Mouse (Mus musculus): ENCODE results near the gene Tcf7l2. TPM values are rescaled to one million over a fixed set of nuclear protein-coding genes. Genes with fewer than 3 reads are reported as not detected.
A peak's percentile ranks its signal among the peaks of the same experiment; 100 is the strongest.

Tcf7l2 gene
- polyA plus RNA-seq, 1 experiment from 2014 or later = 76.8 TPM

- no peaks in the 10 kb centered on the region for H3K27me3 ChIP-seq (ENCODE audit: control insufficient read depth, insufficient read depth, low read length)
- 0 out of 2 replicates have a peak, but pooled peaks have one; percentile 37 for ATAC-seq (ENCODE audit: insufficient read depth, low FRiP score)
- no peaks in the 10 kb centered on the region for H3K36me3 ChIP-seq (ENCODE audit: control insufficient read depth, insufficient read depth, low read length)
- H3K4me1 ChIP-seq (ENCODE audit: control insufficient read depth, insufficient read depth, low read length) = peaks cover 13% of the 10 kb centered on the region
- peak overlapping the region; percentile 18; the same call in 1 of the 2 replicates for H3K27ac ChIP-seq (ENCODE audit: low read length)
- H3K9me3 ChIP-seq (replicated peaks; ENCODE audit: control insufficient read depth, low read length) = no peaks in the 10 kb centered on the region
- no peak overlapping the region for H3K9ac ChIP-seq (ENCODE audit: low read length)
- 38% methylated on average over 11 of the region's 11 CpGs for WGBS
- peak overlapping the region; percentile 4; the same call in 1 of the 2 replicates for H3K4me2 ChIP-seq (ENCODE audit: low read depth, low read length)
- no peak overlapping the region for H3K4me3 ChIP-seq (replicated peaks; ENCODE audit: low read length)
Observed at GRCm38 (mm10) chr19:55940538-55941252, 199.1 kb downstream of the Tcf7l2 start.

DNA sequence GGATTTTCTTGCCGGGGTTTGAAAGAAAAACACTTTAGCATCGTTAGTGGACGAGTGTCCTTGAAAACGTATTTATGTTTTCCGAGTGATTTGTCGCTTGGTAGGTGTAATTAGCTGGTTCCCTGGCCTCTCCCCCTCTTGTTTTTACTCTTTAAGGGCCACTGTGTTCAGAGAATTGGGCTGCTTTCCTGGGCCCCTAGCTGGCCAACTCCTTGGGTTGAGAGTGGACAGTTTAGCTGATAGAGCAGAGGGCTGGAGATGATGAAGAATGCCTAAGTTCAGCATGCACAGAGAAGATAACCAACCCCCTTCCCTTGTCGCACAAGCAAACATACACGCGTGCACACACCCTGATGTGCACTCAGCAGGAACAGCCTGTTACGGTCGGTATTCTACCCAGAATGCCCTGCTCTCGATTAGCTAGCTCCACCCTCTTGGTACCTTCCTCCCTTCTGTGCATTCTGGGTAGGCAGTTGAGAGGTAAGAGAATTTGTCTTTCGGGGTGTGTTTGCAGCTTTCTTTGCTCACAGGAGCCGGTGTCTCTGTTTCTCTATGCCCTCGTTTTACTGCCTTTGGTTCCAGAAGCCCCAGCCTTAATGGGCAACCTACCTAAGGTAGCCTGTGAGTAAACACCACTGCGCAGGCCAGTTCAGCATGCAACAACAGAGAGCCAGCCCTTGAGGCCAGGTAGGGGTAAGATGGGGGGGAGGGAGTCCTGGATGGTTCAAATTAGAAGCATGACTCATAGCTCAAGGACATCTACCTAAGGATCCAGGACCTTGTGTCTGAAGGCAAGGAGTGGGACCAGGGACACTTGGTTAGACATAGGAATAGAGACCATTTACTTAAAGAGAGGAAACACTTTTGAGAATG, 199.9 kb downstream of the Tcf7l2 start:
- WGBS = 68% methylated on average over 16 of the region's 16 CpGs
- Histone ChIP-seq H3K9ac (ENCODE audit: low read length) (no peak overlapping the region), H3K4me1 (ENCODE audit: control insufficient read depth, insufficient read depth, low read length) (peaks cover 13% of the 10 kb centered on the region), H3K9me3 (replicated peaks; ENCODE audit: control insufficient read depth, low read length) (no peaks in the 10 kb centered on the region), H3K36me3 (ENCODE audit: control insufficient read depth, insufficient read depth, low read length) (no peaks in the 10 kb centered on the region), H3K4me2 (ENCODE audit: low read depth, low read length) (peak overlapping the region; percentile 4; the same call in 1 of the 2 replicates), H3K27ac (ENCODE audit: low read length) (peak overlapping the region; percentile 18; the same call in 1 of the 2 replicates), H3K27me3 (ENCODE audit: control insufficient read depth, insufficient read depth, low read length) (no peaks in the 10 kb centered on the region), H3K4me3 (replicated peaks; ENCODE audit: low read length) (no peak overlapping the region)
- peak; percentile 69 for ATAC-seq (ENCODE audit: insufficient read depth, low FRiP score)

DNA sequence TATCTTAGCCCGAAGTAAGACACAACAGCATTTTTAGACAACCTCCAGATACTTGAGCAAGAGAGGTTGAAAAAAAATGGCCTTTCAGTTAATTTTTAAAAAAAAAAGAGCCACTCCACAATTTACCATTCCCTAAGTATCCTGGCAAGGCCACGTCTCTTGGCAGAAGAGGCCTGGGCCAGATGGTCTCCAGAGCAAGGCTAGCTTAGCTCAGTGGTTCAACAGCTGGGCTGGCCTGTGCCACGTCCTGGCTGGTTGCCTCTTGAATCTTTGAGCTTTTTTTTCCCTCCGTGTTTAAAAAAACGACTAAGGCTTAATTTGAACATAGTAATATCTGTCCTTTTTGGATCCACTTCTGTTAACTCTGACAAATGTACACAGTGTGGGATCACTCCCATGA, 209.8 kb downstream of the Tcf7l2 start:
- 75% methylated on average over 5 of the region's 5 CpGs for WGBS
- Histone ChIP-seq H3K27ac (ENCODE audit: low read length) (no peak overlapping the region), H3K4me2 (ENCODE audit: low read depth, low read length) (no peak overlapping the region), H3K36me3 (ENCODE audit: control insufficient read depth, insufficient read depth, low read length) (no peaks in the 10 kb centered on the region), H3K9me3 (replicated peaks; ENCODE audit: control insufficient read depth, low read length) (no peaks in the 10 kb centered on the region), H3K9ac (ENCODE audit: low read length) (no peak overlapping the region), H3K27me3 (ENCODE audit: control insufficient read depth, insufficient read depth, low read length) (no peaks in the 10 kb centered on the region), H3K4me1 (ENCODE audit: control insufficient read depth, insufficient read depth, low read length) (peaks cover 9% of the 10 kb centered on the region), H3K4me3 (replicated peaks; ENCODE audit: low read length) (no peak overlapping the region)
- no peak for ATAC-seq (ENCODE audit: insufficient read depth, low FRiP score)

GRCm38 (mm10) chr19:55953207-55953606, 211.6 kb downstream of the Tcf7l2 start:
- Histone ChIP-seq H3K27ac (ENCODE audit: low read length) (peak overlapping the region; percentile 54), H3K9ac (ENCODE audit: low read length) (0 out of 2 replicates have a peak overlapping the region, but pooled peaks have one; percentile 2), H3K4me1 (ENCODE audit: control insufficient read depth, insufficient read depth, low read length) (peaks cover 9% of the 10 kb centered on the region), H3K27me3 (ENCODE audit: control insufficient read depth, insufficient read depth, low read length) (no peaks in the 10 kb centered on the region), H3K9me3 (replicated peaks; ENCODE audit: control insufficient read depth, low read length) (no peaks in the 10 kb centered on the region), H3K36me3 (ENCODE audit: control insufficient read depth, insufficient read depth, low read length) (no peaks in the 10 kb centered on the region), H3K4me3 (replicated peaks; ENCODE audit: low read length) (no peak overlapping the region), H3K4me2 (ENCODE audit: low read depth, low read length) (no peak overlapping the region)
- peak; percentile 76 for ATAC-seq (ENCODE audit: insufficient read depth, low FRiP score)
- WGBS = 30% methylated on average over 3 of the region's 3 CpGs

- H3K4me2 ChIP-seq (ENCODE audit: low read depth, low read length) = no peak overlapping the region
- H3K4me3 ChIP-seq (replicated peaks; ENCODE audit: low read length) = no peak overlapping the region
- no peaks in the 10 kb centered on the region for H3K27me3 ChIP-seq (ENCODE audit: control insufficient read depth, insufficient read depth, low read length)
- no peak for ATAC-seq (ENCODE audit: insufficient read depth, low FRiP score)
- H3K9me3 ChIP-seq (replicated peaks; ENCODE audit: control insufficient read depth, low read length) = 0 out of 2 replicates have a peak, but pooled peaks cover 6% of the 10 kb centered on the region
- no peaks in the 10 kb centered on the region for H3K36me3 ChIP-seq (ENCODE audit: control insufficient read depth, insufficient read depth, low read length)
- H3K9ac ChIP-seq (ENCODE audit: low read length) = no peak overlapping the region
- no peak overlapping the region for H3K27ac ChIP-seq (ENCODE audit: low read length)
- WGBS = 77% methylated on average over 3 of the region's 3 CpGs
- H3K4me1 ChIP-seq (ENCODE audit: control insufficient read depth, insufficient read depth, low read length) = peaks cover 9% of the 10 kb centered on the region
Observed at GRCm38 (mm10) chr19:55955126-55955525, 213.5 kb downstream of the Tcf7l2 start.

DNA sequence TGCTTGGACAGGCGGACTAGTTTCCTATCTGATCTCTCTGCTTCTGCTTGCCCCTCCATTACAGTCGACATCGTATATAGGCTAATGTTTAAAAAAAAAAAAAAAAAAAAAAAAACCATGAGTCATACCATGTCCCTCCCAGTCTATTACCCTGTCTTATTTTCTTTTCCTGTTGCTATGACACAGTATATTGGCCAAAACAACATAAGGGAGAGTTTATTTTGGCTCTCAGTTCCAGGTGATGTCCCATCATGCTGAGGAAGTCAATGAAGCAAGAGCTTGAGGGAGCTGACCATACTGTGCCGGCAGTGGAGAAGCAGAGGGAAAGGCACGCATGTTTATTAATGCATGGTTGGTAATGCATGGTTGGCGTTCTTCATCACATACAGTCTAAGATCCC, 215.1 kb downstream of the Tcf7l2 start:
- Histone ChIP-seq H3K4me2 (ENCODE audit: low read depth, low read length) (no peak overlapping the region), H3K9ac (ENCODE audit: low read length) (no peak overlapping the region), H3K27me3 (ENCODE audit: control insufficient read depth, insufficient read depth, low read length) (no peaks in the 10 kb centered on the region), H3K4me3 (replicated peaks; ENCODE audit: low read length) (no peak overlapping the region), H3K9me3 (replicated peaks; ENCODE audit: control insufficient read depth, low read length) (0 out of 2 replicates have a peak, but pooled peaks cover 6% of the 10 kb centered on the region), H3K4me1 (ENCODE audit: control insufficient read depth, insufficient read depth, low read length) (peaks cover 9% of the 10 kb centered on the region), H3K27ac (ENCODE audit: low read length) (no peak overlapping the region), H3K36me3 (ENCODE audit: control insufficient read depth, insufficient read depth, low read length) (no peaks in the 10 kb centered on the region)
- 85% methylated on average over 6 of the region's 6 CpGs for WGBS
- ATAC-seq (ENCODE audit: insufficient read depth, low FRiP score) = no peak

- ATAC-seq (ENCODE audit: insufficient read depth, low FRiP score) = no peak
- Histone ChIP-seq H3K4me2 (ENCODE audit: low read depth, low read length) (no peak overlapping the region), H3K9me3 (replicated peaks; ENCODE audit: control insufficient read depth, low read length) (no peaks in the 10 kb centered on the region), H3K9ac (ENCODE audit: low read length) (no peak overlapping the region), H3K4me1 (ENCODE audit: control insufficient read depth, insufficient read depth, low read length) (no peaks in the 10 kb centered on the region), H3K4me3 (replicated peaks; ENCODE audit: low read length) (no peak overlapping the region), H3K27me3 (ENCODE audit: control insufficient read depth, insufficient read depth, low read length) (no peaks in the 10 kb centered on the region), H3K27ac (ENCODE audit: low read length) (no peak overlapping the region), H3K36me3 (ENCODE audit: control insufficient read depth, insufficient read depth, low read length) (no peaks in the 10 kb centered on the region)
- 96% methylated on average over 3 of the region's 3 CpGs for WGBS
Observed at GRCm38 (mm10) chr19:55964421-55964820, 222.8 kb downstream of the Tcf7l2 start.

DNA sequence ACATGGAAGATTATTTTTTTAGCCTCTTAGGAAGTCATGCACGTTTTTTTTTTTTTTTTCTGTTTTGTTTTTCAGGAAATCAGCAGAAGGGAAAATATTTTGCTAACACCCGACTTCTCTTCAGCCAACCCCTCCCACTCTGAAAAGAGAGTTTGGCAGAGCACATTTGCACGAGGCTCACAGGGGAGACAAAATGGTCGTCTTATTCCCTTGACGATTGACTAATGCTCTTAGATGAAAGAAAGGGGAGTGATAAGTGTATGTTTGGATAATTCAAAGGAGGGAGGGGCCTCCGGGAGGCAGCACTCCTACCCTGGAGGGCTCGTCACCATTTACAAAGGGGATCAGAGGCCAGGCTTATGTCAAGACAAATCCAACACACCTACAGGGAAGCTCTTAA, 224.4 kb downstream of the Tcf7l2 start:
- H3K9ac ChIP-seq (ENCODE audit: low read length) = no peak overlapping the region
- WGBS = 23% methylated on average over 7 of the region's 7 CpGs
- H3K36me3 ChIP-seq (ENCODE audit: control insufficient read depth, insufficient read depth, low read length) = no peaks in the 10 kb centered on the region
- no peak overlapping the region for H3K4me3 ChIP-seq (replicated peaks; ENCODE audit: low read length)
- H3K27ac ChIP-seq (ENCODE audit: low read length) = no peak overlapping the region
- H3K4me2 ChIP-seq (ENCODE audit: low read depth, low read length) = no peak overlapping the region
- no peaks in the 10 kb centered on the region for H3K27me3 ChIP-seq (ENCODE audit: control insufficient read depth, insufficient read depth, low read length)
- H3K9me3 ChIP-seq (replicated peaks; ENCODE audit: control insufficient read depth, low read length) = no peaks in the 10 kb centered on the region
- H3K4me1 ChIP-seq (ENCODE audit: control insufficient read depth, insufficient read depth, low read length) = no peaks in the 10 kb centered on the region
- ATAC-seq (ENCODE audit: insufficient read depth, low FRiP score) = no peak

All from stomach, embryonic 16.5 days (tissue).